Mouse (Mus musculus): ENCODE results near the gene Acbd6. TPM values are rescaled to one million over a fixed set of nuclear protein-coding genes. Genes with fewer than 3 reads are reported as not detected.

Acbd6 gene
- polyA plus RNA-seq (2012; ENCODE audit: low replicate concordance) = 347 and 615 TPM in 2 replicates

GRCm38 (mm10) chr1:155558012-155558842 lies at the start of gene Acbd6:
TSS of gene Acbd6 (plus strand) at chr1:155558120.

Other genes starting within 250 kb of the Acbd6 start
- gene Xpr1, start 140.7 kb upstream of the Acbd6 start, polyA plus RNA-seq (2012; ENCODE audit: low replicate concordance) = 3.1 and 4.9 TPM in 2 replicates
- not detected in 2 replicates for gene Lhx4, start 193.6 kb downstream of the Acbd6 start, polyA plus RNA-seq (2012; ENCODE audit: low replicate concordance)

All from leukemia stem cell, adult 10-12 weeks (primary cell).